Mouse (Mus musculus) right cerebral cortex, postnatal 4 days (tissue): ENCODE results near the gene 0610009B22Rik.

ENCODE experiments used
- DNase-seq: peaks from one replicate; pipeline ENCODE4 v3.0.0-alpha.2; 2022

Gene 0610009B22Rik

DNA sequence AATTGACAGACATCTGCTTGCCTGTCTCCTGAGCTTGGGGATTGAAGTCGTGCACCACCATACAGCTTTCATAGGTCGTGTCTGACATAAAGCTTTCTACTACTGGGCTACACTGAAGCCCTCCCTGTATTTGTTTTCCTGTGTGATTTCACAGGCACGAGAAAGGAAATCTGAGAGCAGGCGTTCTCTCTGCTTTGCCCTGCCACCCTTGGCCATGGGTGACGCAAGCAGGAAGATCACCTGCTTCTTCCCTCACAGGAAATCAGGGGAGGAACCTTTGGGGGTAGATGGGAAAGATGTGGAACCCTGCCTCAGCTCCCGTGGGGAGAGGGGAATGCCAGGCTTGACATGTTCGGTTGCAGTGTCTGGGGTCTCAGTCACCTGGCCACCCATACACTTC is 30.4 kb downstream of the 0610009B22Rik start:
- no peak for DNase-seq

DNA sequence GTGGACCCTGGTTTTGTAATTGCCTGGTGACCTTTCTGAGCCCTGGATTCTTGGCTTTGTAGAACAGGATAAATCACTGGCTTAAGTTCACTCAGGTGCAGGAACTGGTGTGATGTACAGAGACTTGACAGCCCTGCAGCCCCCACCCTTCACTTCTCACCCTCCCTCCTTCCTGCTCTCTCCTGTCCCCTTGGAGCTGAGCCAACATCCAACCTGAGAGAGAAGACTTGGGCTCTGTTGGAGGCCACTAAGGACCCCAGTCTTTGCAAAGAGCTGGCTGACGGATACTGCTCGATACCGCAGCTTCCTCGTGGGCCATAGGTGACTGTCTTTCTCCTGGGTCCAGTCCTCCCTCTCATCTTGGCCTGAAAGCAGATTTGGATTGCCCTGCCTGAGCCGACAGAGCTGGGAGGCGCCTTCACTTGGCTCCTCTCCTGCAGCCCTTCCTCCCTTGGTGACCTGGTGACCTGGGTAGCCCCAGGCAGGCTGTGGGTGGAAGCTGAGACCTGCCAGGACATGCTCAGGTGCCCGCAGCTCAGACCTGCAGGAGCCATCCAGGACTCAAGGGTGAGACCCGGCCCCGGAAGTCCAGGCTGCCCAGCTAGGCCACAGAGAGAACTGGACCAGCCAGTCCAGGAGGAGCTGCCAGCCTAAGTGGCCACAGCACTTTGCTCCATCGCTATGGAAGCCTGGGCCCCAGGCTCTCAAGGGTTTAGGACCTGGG is 31.7 kb downstream of the 0610009B22Rik start:
- no peak for DNase-seq

GRCm38 (mm10) chr11:51654891-51655290 is 33.8 kb downstream of the 0610009B22Rik start:
- DNase-seq, result no peak

- no peak for DNase-seq
Measured at GRCm38 (mm10) chr11:51653736-51654135, 34.9 kb downstream of the 0610009B22Rik start.

DNA sequence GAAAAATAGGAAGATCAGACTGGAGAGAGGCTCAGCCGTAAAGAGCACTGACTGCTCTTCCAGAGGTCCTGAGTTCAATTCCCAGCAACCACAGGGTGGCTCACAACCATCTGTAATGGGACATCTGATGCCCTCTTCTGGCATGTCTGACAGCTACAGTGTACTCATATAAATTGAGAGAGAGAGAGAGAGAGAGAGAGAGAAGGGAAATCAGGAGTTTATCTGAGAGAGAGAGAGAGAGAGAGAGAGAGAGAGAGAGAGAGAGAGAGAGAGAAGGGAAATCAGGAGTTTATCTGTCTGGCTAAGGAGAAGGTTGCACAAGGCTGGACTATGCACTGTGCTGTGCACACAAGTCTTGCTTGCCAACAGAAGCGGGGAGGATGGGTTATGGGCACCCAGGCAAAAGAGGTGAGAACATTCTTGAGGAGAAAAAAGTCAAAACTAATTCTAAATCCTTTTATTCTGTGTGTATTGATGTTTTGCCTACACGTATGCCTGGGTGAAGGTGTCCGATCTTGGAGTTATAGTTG is 35.7 kb downstream of the 0610009B22Rik start:
- DNase-seq, result no peak

- peak; percentile 59 for DNase-seq
Measured at GRCm38 (mm10) chr11:51650691-51651515, 37.8 kb downstream of the 0610009B22Rik start, which contains the start of the genes N4bp3 and D930048N14Rik. Gene N4bp3 (minus strand): TSS chr11:51650842. Gene D930048N14Rik (plus strand): TSS chr11:51650954.

DNA sequence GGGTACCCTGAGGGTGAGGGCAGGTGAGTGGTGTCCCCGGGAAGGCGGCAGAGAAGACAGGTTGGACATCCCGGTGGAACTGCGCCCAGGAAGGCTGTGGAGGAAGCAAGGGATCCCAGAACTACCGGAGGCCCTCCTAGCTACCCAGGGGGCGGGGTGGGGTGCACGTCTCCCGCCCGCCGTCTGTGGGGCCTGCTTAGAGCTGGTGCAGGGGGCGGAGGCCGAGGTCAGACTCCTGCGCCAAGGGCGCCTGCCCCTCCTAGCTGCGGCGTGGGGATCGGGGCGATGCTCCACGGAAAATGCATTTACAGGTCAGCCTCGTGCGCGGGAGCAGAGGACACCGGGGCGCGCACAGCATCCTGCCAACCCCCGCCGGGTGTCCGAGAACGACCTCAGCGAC is 38.4 kb downstream of the 0610009B22Rik start:
- DNase-seq, result peak; percentile 26

DNA sequence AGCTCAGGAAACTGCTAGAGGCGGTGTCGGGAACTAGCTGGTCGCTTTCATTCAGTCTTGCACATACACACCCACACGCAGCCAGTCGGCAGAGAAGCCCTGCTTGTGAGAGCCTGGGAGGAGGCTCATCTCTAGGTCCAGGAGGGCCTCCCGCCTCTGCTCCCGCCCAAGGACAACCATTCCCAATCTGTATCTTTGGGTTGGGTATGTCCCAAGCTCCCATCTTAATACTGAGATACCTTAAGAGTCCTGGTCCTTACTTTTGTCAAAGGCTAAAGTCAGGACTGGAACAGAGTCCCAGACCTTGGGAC is 38.8 kb downstream of the 0610009B22Rik start:
- peak; percentile 33 for DNase-seq

- DNase-seq, result no peak
Measured at GRCm38 (mm10) chr11:51649111-51649888, 39.4 kb downstream of the 0610009B22Rik start.

DNA sequence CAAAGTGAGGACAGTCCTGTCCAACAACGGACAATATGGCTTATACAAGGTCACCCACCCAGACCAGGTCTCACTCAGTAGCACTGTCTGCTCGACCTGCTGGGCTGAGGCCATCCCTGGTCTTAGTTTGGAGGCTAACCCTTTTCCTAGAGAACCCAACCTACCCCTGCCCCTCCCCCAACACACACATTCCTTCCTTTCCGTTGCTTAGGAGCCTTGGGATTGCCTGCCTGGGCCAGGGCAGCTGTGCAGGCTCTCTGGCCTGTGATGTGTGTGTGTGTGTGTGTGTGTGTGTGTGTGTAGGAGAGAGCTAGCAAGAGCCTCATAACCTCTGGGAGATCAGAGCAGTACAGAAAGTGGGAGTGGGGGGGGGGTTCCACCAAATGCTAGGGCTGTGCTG is 40.1 kb downstream of the 0610009B22Rik start:
- no peak for DNase-seq

DNA sequence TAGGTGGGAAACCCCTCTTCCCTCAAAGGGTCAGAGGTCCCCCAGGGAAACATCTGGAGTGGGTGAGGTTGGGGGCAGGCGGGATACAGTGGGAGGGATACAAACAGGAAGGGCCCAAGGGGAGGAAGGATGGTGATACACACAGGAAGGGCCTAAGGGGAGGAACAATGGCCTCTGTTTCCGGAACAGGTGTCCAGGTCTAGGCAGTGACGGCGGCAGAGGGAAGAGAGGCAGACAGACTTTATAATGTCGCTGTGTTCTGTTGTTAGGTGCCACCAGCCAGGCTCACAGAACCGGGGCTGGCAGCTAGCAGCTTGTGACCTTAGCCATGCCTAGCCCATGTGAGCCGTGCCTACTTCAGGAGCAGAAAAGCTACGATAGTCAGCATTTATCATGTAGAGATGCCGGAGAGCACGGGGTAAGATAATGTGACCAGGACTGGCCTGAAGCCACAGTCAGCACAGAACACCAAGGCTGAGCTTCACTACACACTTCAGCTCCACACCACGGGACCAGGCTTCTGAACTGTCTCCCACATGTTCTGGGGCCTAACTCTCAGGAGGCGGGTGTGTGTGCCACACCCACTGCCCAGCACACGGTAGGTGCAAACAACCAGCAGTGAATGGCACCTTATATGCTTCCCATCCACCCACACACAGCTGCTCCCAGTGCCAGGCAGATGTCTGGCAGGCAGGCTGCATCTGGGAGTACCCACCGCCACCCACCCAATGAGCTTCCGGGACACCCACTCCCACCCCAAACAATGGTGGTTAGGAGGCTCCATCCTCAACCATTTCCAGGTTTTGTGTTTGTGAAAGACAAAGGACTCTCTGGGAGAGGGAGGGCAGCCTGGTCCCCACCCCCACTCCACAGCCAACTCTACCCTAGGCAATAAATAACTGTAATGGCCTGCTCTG is 41.7 kb downstream of the 0610009B22Rik start:
- no peak for DNase-seq

DNA sequence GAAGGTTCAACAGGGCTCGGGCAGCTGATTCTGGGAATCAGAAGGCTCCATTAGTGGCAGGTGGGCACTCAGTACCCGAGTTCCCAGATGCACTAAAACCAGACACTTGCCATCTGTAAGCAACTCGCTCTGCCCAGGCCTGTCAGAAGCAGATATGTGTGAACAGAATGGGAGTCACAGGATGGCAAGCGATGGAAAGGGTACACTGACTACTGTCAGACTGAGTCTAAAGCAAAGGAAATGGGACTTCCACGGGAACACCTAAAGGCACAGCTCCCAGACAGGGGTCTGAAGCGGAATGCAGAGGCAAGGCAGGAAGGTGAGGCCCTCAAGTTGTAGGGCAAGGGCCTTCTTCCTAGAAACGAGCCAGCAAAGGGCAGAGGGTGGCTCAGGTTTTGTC is 42.4 kb downstream of the 0610009B22Rik start:
- DNase-seq, result no peak

DNA sequence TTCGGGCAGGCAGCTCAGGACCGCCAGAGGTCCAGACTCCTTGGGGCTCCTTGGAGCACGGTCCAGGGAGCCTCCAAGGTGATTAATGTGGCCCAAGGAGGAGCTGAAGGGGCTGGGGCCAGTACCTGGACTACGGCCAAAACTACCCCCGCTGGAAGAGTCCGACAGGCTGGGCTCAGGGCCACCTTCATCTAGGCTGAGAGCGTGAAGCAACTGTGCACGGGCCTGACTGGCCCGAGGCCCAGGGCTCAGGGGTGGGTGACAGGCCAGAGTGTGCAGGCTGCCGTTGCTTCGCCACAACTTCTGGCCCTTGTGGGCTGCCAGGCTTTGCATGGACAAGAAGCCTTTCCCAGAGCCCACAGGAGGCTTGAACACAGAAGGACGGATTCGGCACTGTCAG is 43.4 kb downstream of the 0610009B22Rik start:
- DNase-seq, result no peak

- DNase-seq, result no peak
Measured at GRCm38 (mm10) chr11:51644217-51644616, 44.5 kb downstream of the 0610009B22Rik start.

- DNase-seq, result no peak
Measured at GRCm38 (mm10) chr11:51643761-51644160, 44.9 kb downstream of the 0610009B22Rik start.

- no peak for DNase-seq
Measured at GRCm38 (mm10) chr11:51643202-51643601, 45.5 kb downstream of the 0610009B22Rik start.

DNA sequence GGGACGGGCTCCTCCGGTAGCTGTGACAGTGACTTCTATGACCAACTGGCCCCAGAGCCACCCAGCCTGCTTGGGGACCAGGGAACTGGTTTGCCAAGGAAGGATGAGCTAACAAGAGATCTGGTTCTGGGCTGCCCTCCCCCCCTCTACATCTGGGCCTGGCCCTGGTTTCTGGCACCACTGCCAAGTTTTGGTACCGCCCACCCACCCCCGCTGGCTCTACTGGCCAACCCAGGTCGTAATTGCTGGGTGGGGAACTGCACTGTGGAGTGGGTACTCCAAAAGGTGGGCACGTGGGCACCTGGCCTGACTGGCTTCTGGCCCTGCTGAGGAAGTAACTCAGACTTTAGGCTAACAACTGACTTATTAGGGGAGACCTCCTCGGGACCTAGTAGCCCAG is 47.9 kb downstream of the 0610009B22Rik start:
- DNase-seq, result no peak

GRCm38 (mm10) chr11:51638497-51638896 is 50.2 kb downstream of the 0610009B22Rik start:
- no peak for DNase-seq

- no peak for DNase-seq
Measured at GRCm38 (mm10) chr11:51637971-51638414, 50.7 kb downstream of the 0610009B22Rik start.

DNA sequence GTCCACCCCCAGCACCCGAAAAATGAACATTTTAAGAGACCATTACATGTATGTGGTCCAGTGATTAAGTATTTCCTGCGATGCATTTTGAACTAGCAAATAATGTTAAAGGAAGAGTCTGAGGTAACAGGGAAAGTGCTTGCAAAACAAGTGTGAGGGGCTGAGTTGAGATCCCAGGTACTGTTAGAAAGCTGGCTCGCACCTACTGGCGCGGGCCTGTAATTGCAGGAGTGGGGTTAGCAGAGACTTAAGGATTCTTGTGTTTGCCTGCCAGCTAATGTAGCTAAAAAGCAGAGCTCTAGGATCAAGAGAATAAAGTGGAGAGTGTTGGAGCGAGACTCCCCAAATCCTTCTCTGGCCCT is 52.4 kb downstream of the 0610009B22Rik start:
- DNase-seq, result peak; percentile 28

DNA sequence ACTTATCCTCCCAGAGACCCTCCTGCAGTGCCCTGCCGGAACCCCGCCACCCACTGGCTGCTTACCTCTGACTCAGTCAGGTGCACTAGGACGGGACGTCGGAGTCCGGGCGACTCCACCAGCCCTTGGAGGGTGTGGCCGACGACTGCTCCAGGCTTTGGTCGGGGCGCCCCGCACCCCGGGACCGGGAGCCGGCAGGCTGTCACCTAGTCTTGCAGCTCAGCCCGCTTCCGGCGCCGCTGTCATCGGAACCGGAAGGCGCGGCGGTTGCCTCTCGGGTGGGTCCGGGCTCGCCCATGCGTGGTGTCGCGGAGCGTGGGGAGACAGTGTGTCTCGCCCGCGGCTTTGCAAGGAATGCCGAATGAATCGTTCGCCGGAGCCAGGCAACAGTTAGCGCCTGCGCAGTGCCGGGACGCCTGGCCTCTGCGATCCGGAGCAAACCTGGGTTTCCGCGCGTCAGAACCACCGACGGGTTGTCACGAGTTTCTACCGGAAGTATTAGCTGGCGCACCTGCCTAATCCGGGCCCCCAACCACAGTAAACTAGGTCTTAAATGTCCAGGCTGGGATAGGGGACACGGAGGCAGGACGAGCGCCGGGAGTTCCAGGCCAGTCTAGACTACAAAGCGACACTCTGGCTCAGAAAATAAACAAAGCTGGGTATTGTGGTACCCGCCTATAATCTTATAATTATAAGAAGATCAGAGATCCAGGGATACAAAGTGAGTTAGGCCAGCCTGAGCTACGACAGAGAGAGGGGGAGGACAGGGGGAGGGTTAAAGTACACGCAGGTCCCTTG is 53.0 kb downstream of the 0610009B22Rik start, which contains the start of gene Rmnd5b:
Gene Rmnd5b (minus strand): TSS at position 372 of the 798 bp plus-strand sequence.
- peak; percentile 94 for DNase-seq
